Mouse (Mus musculus) CH12.LX (cell line): Measurements from ENCODE around the gene Gm17949. TPM values are rescaled to one million over a fixed set of nuclear protein-coding genes. Genes with fewer than 3 reads are reported as not detected.

Experiments used
- DNase-seq: peaks from one replicate; pipeline ENCODE4 v3.0.0-alpha.2; 2013; ENCODE audit errors: extremely low read depth
- H3K27ac ChIP-seq: 2 replicates; pipeline ENCODE4 v1.5.1; 2012; ENCODE audit warnings: low read depth, mild to moderate bottlenecking, control low read depth, moderate library complexity; ENCODE audit not compliant: insufficient read depth
- H3K27me3 ChIP-seq: replicated peaks from 2 replicates; pipeline ENCODE3; 2012; ENCODE audit warnings: inconsistent platforms
- H3K36me3 ChIP-seq, 2 experiments: replicated peaks in 1 of 2; 2 replicates each; pipeline versions ENCODE3 to v1.6.1; 2012; ENCODE audit warnings: inconsistent platforms in 1 of 2, low read length in 1 of 2, mild to moderate bottlenecking in 1 of 2, mixed read lengths in 1 of 2, moderate library complexity in 1 of 2; ENCODE audit not compliant: control insufficient read depth in 1 of 2, insufficient read depth in 1 of 2
- H3K4me1 ChIP-seq, 2 experiments: 2 replicates each; pipeline ENCODE4 v1.6.1; 2012; ENCODE audit warnings: inconsistent platforms in 1 of 2, moderate library complexity in 1 of 2; ENCODE audit not compliant: insufficient read depth in 2 of 2, control insufficient read depth in 1 of 2
- H3K4me2 ChIP-seq: 2 replicates; pipeline ENCODE4 v1.6.1; 2012; ENCODE audit warnings: low read depth, mild to moderate bottlenecking, control low read depth; ENCODE audit not compliant: poor library complexity, insufficient read depth, severe bottlenecking
- H3K4me3 ChIP-seq, 3 experiments: fragments of 150-350 bp in 1 of 3; sonication (generic) in 1 of 3; replicated peaks in 1 of 3; 2 replicates each; pipeline versions ENCODE3 to v1.5.1; 2011 to 2012; ENCODE audit warnings: low read depth in 2 of 3, low read length in 2 of 3, mild to moderate bottlenecking in 2 of 3, moderate library complexity in 2 of 3, control low read depth in 1 of 3, improper control_type of control experiment in 1 of 3, inconsistent platforms in 1 of 3, mixed read lengths in 1 of 3; ENCODE audit not compliant: poor library complexity in 1 of 3
- H3K79me2 ChIP-seq: replicated peaks from 2 replicates; pipeline ENCODE4 v1.6.1; 2012; ENCODE audit warnings: mild to moderate bottlenecking, moderate library complexity; ENCODE audit not compliant: control insufficient read depth, poor library complexity, insufficient read depth, severe bottlenecking; ENCODE audit errors: extremely low read depth
- H3K9ac ChIP-seq: 2 replicates; pipeline ENCODE4 v1.6.1; 2012; ENCODE audit warnings: low read depth, mild to moderate bottlenecking, control low read depth, moderate library complexity; ENCODE audit not compliant: insufficient read depth
- H3K9me3 ChIP-seq: replicated peaks from 2 replicates; pipeline ENCODE3; 2012; ENCODE audit warnings: low read length, inconsistent platforms, mixed read lengths
- CHD1 ChIP-seq: IDR thresholded peaks from 2 replicates; pipeline ENCODE4 v1.6.1; 2012; ENCODE audit warnings: low read depth, low read length, improper control_type of control experiment, inconsistent platforms
- CHD2 ChIP-seq: IDR thresholded peaks from 2 replicates; pipeline ENCODE4 v1.6.1; 2011; ENCODE audit warnings: low read length, improper control_type of control experiment
- CTCF ChIP-seq, 2 experiments: IDR thresholded peaks in 1 of 2; conservative IDR thresholded peaks in 1 of 2; 2 replicates each; pipeline ENCODE4 v1.5.1; 2011 to 2012; ENCODE audit warnings: low read depth in 2 of 2, low read length in 2 of 2, improper control_type of control experiment in 1 of 2, inconsistent platforms in 1 of 2, mild to moderate bottlenecking in 1 of 2, moderate library complexity in 1 of 2
- EP300 ChIP-seq: IDR thresholded peaks from 2 replicates; pipeline ENCODE4 v1.6.1; 2011; ENCODE audit warnings: low read length, improper control_type of control experiment
- ETS1 ChIP-seq: conservative IDR thresholded peaks from 2 replicates; pipeline ENCODE4 v1.6.1; 2012; ENCODE audit warnings: low read depth, mild to moderate bottlenecking, inconsistent platforms, low read length, improper control_type of control experiment, moderate library complexity
- HCFC1 ChIP-seq: IDR thresholded peaks from 2 replicates; pipeline ENCODE4 v1.6.1; 2012; ENCODE audit warnings: low read depth, mild to moderate bottlenecking, inconsistent platforms, low read length, improper control_type of control experiment
- IRF4 ChIP-seq: IDR thresholded peaks from 2 replicates; pipeline ENCODE4 v1.6.1; 2014; ENCODE audit warnings: low read depth, mild to moderate bottlenecking, inconsistent platforms, low read length, improper control_type of control experiment
- JUN ChIP-seq: IDR thresholded peaks from 2 replicates; pipeline ENCODE4 v1.6.1; 2011; ENCODE audit warnings: low read depth, mild to moderate bottlenecking, low read length, improper control_type of control experiment, moderate library complexity; ENCODE audit not compliant: insufficient read depth
- JUND ChIP-seq: conservative IDR thresholded peaks from 2 replicates; pipeline ENCODE4 v1.6.1; 2011; ENCODE audit warnings: low read depth, low read length, improper control_type of control experiment
- MAFK ChIP-seq: IDR thresholded peaks from 2 replicates; pipeline ENCODE4 v1.6.1; 2011; ENCODE audit warnings: low read length, improper control_type of control experiment; ENCODE audit not compliant: insufficient replicate concordance
- MAZ ChIP-seq: IDR thresholded peaks from 2 replicates; pipeline ENCODE4 v1.6.1; 2012; ENCODE audit warnings: low read depth, mild to moderate bottlenecking, inconsistent platforms, low read length, improper control_type of control experiment, moderate library complexity
- MEF2A ChIP-seq: IDR thresholded peaks from 2 replicates; pipeline ENCODE4 v1.6.1; 2014; ENCODE audit warnings: low read depth, mild to moderate bottlenecking, inconsistent platforms, low read length, improper control_type of control experiment, borderline replicate concordance
- MXI1 ChIP-seq: IDR thresholded peaks from 2 replicates; pipeline ENCODE4 v1.6.1; 2011; ENCODE audit warnings: mild to moderate bottlenecking, low read depth, low read length, improper control_type of control experiment
- MYC ChIP-seq: IDR thresholded peaks from 2 replicates; pipeline ENCODE4 v1.6.1; 2011; ENCODE audit warnings: low read depth, mild to moderate bottlenecking, improper control_type of control experiment, low read length
- NELFE ChIP-seq: IDR thresholded peaks from 2 replicates; pipeline ENCODE4 v1.6.1; 2011; ENCODE audit warnings: low read depth, low read length, improper control_type of control experiment
- PAX5 ChIP-seq: IDR thresholded peaks from 2 replicates; pipeline ENCODE4 v1.6.1; 2012; ENCODE audit warnings: low read length, inconsistent platforms, mixed read lengths
- POLR2AphosphoS2 ChIP-seq: IDR thresholded peaks from 2 replicates; pipeline ENCODE4 v1.6.1; 2011; ENCODE audit warnings: low read depth, low read length, improper control_type of control experiment
- RAD21 ChIP-seq: IDR thresholded peaks from 2 replicates; pipeline ENCODE4 v1.6.1; 2011; ENCODE audit warnings: low read depth, mild to moderate bottlenecking, low read length, improper control_type of control experiment, moderate library complexity
- RCOR1 ChIP-seq: conservative IDR thresholded peaks from 2 replicates; pipeline ENCODE4 v1.6.1; 2012; ENCODE audit warnings: low read depth, mild to moderate bottlenecking, inconsistent platforms, low read length, improper control_type of control experiment
- SMC3 ChIP-seq: IDR thresholded peaks from 2 replicates; pipeline ENCODE4 v1.6.1; 2011; ENCODE audit warnings: low read depth, low read length, improper control_type of control experiment
- TBP ChIP-seq: conservative IDR thresholded peaks from 2 replicates; pipeline ENCODE4 v1.6.1; 2011; ENCODE audit warnings: low read depth, low read length, improper control_type of control experiment
- TCF12 ChIP-seq: IDR thresholded peaks from 2 replicates; pipeline ENCODE4 v1.6.1; 2014; ENCODE audit warnings: low read depth, mild to moderate bottlenecking, inconsistent platforms, low read length, improper control_type of control experiment
- UBTF ChIP-seq: IDR thresholded peaks from 2 replicates; pipeline ENCODE4 v1.6.1; 2012; ENCODE audit warnings: low read depth, mild to moderate bottlenecking, inconsistent platforms, low read length, improper control_type of control experiment, moderate library complexity
- ZKSCAN1 ChIP-seq: IDR thresholded peaks from 2 replicates; pipeline ENCODE4 v1.6.1; 2012; ENCODE audit warnings: low read depth, inconsistent platforms, low read length, improper control_type of control experiment, borderline replicate concordance
- ZNF384 ChIP-seq: IDR thresholded peaks from 2 replicates; pipeline ENCODE4 v1.6.1; 2012; ENCODE audit warnings: low read depth, low read length, improper control_type of control experiment, inconsistent platforms
- dilution Hi-C: fragments of 300-500 bp; cut with MboI; formaldehyde crosslinking; loops from 2 replicates; pipeline ENCODE4 v1.14.3; 2020; ENCODE audit warnings: low sequenced_read_pairs; ENCODE audit not compliant: extremely low pct_unique_long_range_greater_than_20kb, extremely low pct_ligation_motif_present
- in situ Hi-C: fragments of 300-500 bp; cut with MboI; formaldehyde crosslinking; loops from 3 replicates; pipeline ENCODE4 v1.14.3; 2019; ENCODE audit warnings: low sequenced_read_pairs, low pct_ligation_motif_present, low pct_unique_long_range_greater_than_20kb, mixed read lengths
- polyA plus RNA-seq: library from polyadenylated mRNA; unstranded; fragments of >175 nt; gene quantifications from 2 replicates; pipeline ENCODE4 v1.2.1, GENCODE M21; 2012; ENCODE audit warnings: low read depth; ENCODE audit not compliant: insufficient read length
- total RNA-seq, 2 experiments: library from RNA; depleted of rRNA; stranded (reverse); fragments of 300-350 nt in 1 of 2; fragments of >200 nt in 1 of 2; gene quantifications; 2 replicates each; pipeline ENCODE4 v1.2.3; 2012 to 2014

The Gm17949 gene
- total and polyA plus RNA-seq, 3 experiments: not detected

GRCm38 (mm10) chr17:56979524-56979923 lies 31.7 kb upstream of the Gm17949 start:
- Histone ChIP-seq H3K27me3 (peaks cover 5% of the 10 kb centered on the region), H3K4me1 (0 out of 4 replicates have a peak, but pooled peaks cover 0 to 3% of the 10 kb centered on the region in 2 experiments), H3K36me3 (no peaks in the 10 kb centered on the region), H3K27ac (no peak overlapping the region), H3K4me3 (no peak overlapping the region), H3K4me2 (no peak overlapping the region), H3K9me3 (no peaks in the 10 kb centered on the region), H3K79me2 (no peaks in the 10 kb centered on the region), H3K9ac (no peak overlapping the region)
- no peak for DNase-seq
- dilution Hi-C loops: no loop called here
- no peak for TF ChIP-seq POLR2AphosphoS2
- TF ChIP-seq JUN: no peak
- no peak for TF ChIP-seq PAX5
- TF ChIP-seq MAFK: no peak
- TF ChIP-seq SMC3: no peak
- TF ChIP-seq RCOR1: no peak
- TF ChIP-seq IRF4: no peak
- no peak for TF ChIP-seq MEF2A
- no peak for TF ChIP-seq HCFC1
- TF ChIP-seq JUND: no peak
- TF ChIP-seq ZNF384: no peak
- TF ChIP-seq MAZ: no peak
- TF ChIP-seq EP300: no peak
- no peak for TF ChIP-seq ZKSCAN1
- TF ChIP-seq UBTF: no peak
- TF ChIP-seq NELFE: no peak
- in situ Hi-C loops: no loop called here

- H3K36me3 ChIP-seq: no peaks in the 10 kb centered on the region
- no peak for DNase-seq
- H3K79me2 ChIP-seq: no peaks in the 10 kb centered on the region
- H3K9ac ChIP-seq: no peak overlapping the region
- no peaks in the 10 kb centered on the region for H3K9me3 ChIP-seq
- TF ChIP-seq CHD1 (no peak), ETS1 (no peak), MXI1 (no peak), HCFC1 (no peak), NELFE (no peak), IRF4 (no peak), EP300 (no peak), CHD2 (no peak), ZNF384 (no peak), JUN (no peak), TBP (no peak), ZKSCAN1 (no peak), POLR2AphosphoS2 (no peak), MAFK (no peak), CTCF (conservative IDR thresholded peaks at IDR 0.05 in 1 of 2, IDR thresholded peaks at IDR 0.05 in 1 of 2; ENCODE audit: low read depth in 2 of 2, low read length in 2 of 2) (no peak), MYC (no peak), TCF12 (no peak), MEF2A (no peak), RAD21 (no peak), RCOR1 (no peak)
- dilution Hi-C loops: no loop called here
- no peak overlapping the region for H3K27ac ChIP-seq
- no peak overlapping the region for H3K4me2 ChIP-seq
- H3K4me3 ChIP-seq: no peak overlapping the region
- H3K4me1 ChIP-seq: 0 out of 4 replicates have a peak, but pooled peaks cover 0 to 3% of the 10 kb centered on the region in 2 experiments
- H3K27me3 ChIP-seq: peaks cover 2% of the 10 kb centered on the region
- in situ Hi-C loops: no loop called here
These were observed 30.2 kb upstream of the Gm17949 start for GRCm38 (mm10) chr17:56981049-56981448.
